Mouse (Mus musculus) layer of hippocampus, adult 2 months (tissue): Measurements from ENCODE around the gene Dock6. TPM values are rescaled to one million over a fixed set of nuclear protein-coding genes. Genes with fewer than 3 reads are reported as not detected.

ENCODE experiments used
- DNase-seq, 2 experiments: peaks; one replicate each; pipeline ENCODE4 v3.0.0; 2022; ENCODE audit warnings: low spot score in 2 of 2
- H3K27ac ChIP-seq: fragments of 200-600 bp; 2 replicates; pipeline ENCODE4 v1.8.1; 2022
- H3K4me3 ChIP-seq: fragments of 200-600 bp; 2 replicates; pipeline ENCODE4 v1.8.1; 2022; ENCODE audit warnings: mild to moderate bottlenecking
- CTCF ChIP-seq: fragments of 200-600 bp; conservative IDR thresholded peaks from 2 replicates; pipeline ENCODE4 v1.8.1; 2022; ENCODE audit warnings: antibody characterized with exemption, mild to moderate bottlenecking, moderate library complexity
- total RNA-seq, 2 experiments: library from RNA; stranded (reverse); gene quantifications; 2 replicates each; pipeline ENCODE4 v1.2.3; 2021

The Dock6 gene
- total RNA-seq, 2 experiments from 2014 or later, result 12.2 to 13.6 TPM

GRCm38 (mm10) chr9:21818561-21818960 lies 33.9 kb downstream of the Dock6 start:
- no peak overlapping the region for H3K4me3 ChIP-seq
- no peak for TF ChIP-seq CTCF
- DNase-seq, result no peak
- peak overlapping the region; percentile 63 for H3K27ac ChIP-seq

- H3K27ac ChIP-seq, result no peak overlapping the region
- H3K4me3 ChIP-seq, result no peak overlapping the region
- no peak for DNase-seq
- no peak for TF ChIP-seq CTCF
These were observed 34.3 kb downstream of the Dock6 start for GRCm38 (mm10) chr9:21818125-21818524.

- no peak overlapping the region for H3K27ac ChIP-seq
- no peak overlapping the region for H3K4me3 ChIP-seq
- TF ChIP-seq CTCF, result no peak
- DNase-seq, result no peak
These were observed 35.6 kb downstream of the Dock6 start for GRCm38 (mm10) chr9:21816716-21817305.

- no peak for DNase-seq
- H3K27ac ChIP-seq, result no peak overlapping the region
- H3K4me3 ChIP-seq, result no peak overlapping the region
- no peak for TF ChIP-seq CTCF
These were observed 41.3 kb downstream of the Dock6 start for GRCm38 (mm10) chr9:21811170-21811569.

- no peak for DNase-seq
- Histone ChIP-seq H3K27ac (no peak overlapping the region), H3K4me3 (no peak overlapping the region)
- TF ChIP-seq CTCF, result peak; percentile 57
These were observed 43.9 kb downstream of the Dock6 start for GRCm38 (mm10) chr9:21808561-21808960.

- H3K4me3 ChIP-seq, result no peak overlapping the region
- peak; percentile 42 for TF ChIP-seq CTCF
- no peak for DNase-seq
- H3K27ac ChIP-seq, result no peak overlapping the region
These were observed 45.5 kb downstream of the Dock6 start for GRCm38 (mm10) chr9:21806976-21807375.

- DNase-seq, result no peak
- TF ChIP-seq CTCF, result no peak
- no peak overlapping the region for H3K4me3 ChIP-seq
- no peak overlapping the region for H3K27ac ChIP-seq
These were observed 46.1 kb downstream of the Dock6 start for GRCm38 (mm10) chr9:21806363-21806762.

GRCm38 (mm10) chr9:21803986-21804644 lies 48.3 kb downstream of the Dock6 start:
- H3K27ac ChIP-seq, result peak overlapping the region; percentile 77
- peak overlapping the region; percentile 37; the same call in 1 of the 2 replicates for H3K4me3 ChIP-seq
- peak; percentile 80 to 83 for DNase-seq
- TF ChIP-seq CTCF, result peak; percentile 97

- Histone ChIP-seq H3K27ac (no peak overlapping the region), H3K4me3 (no peak overlapping the region)
- DNase-seq, result no peak
- TF ChIP-seq CTCF, result no peak
These were observed 50.8 kb downstream of the Dock6 start for GRCm38 (mm10) chr9:21801591-21801990.

GRCm38 (mm10) chr9:21801121-21801520 lies 51.3 kb downstream of the Dock6 start:
- Histone ChIP-seq H3K27ac (no peak overlapping the region), H3K4me3 (no peak overlapping the region)
- no peak for TF ChIP-seq CTCF
- DNase-seq, result no peak

- H3K4me3 ChIP-seq, result peak overlapping the region; percentile 79
- no peak for TF ChIP-seq CTCF
- H3K27ac ChIP-seq, result peak overlapping the region; percentile 87; the same call in 1 of the 2 replicates
- no peak for DNase-seq
These were observed 53.5 kb downstream of the Dock6 start for GRCm38 (mm10) chr9:21799010-21799350.

GRCm38 (mm10) chr9:21798345-21799009 lies 54.0 kb downstream of the Dock6 start, which contains the start of gene Kank2:
Gene Kank2, minus strand, starts transcription at chr9:21798744.
- Histone ChIP-seq H3K4me3 (peak within 1 kb of the TSS; percentile 79), H3K27ac (peak within 1 kb of the TSS; percentile 87)
- no peak for TF ChIP-seq CTCF
- DNase-seq, result peak; percentile 42 to 64

GRCm38 (mm10) chr9:21797921-21798344 lies 54.5 kb downstream of the Dock6 start:
- peak in 1 of 2 experiments; percentile 27 for DNase-seq
- Histone ChIP-seq H3K4me3 (peak overlapping the region; percentile 79), H3K27ac (peak overlapping the region; percentile 87)
- no peak for TF ChIP-seq CTCF
